Mouse (Mus musculus) CD4-positive naive resting alpha-beta T cell, adult 57 days (primary cell): ENCODE measurements around the gene Tex19.1. TPM values are rescaled to one million over a fixed set of nuclear protein-coding genes. Genes with fewer than 3 reads are reported as not detected.

ENCODE experiments used
- total RNA-seq: library from RNA; stranded (reverse); gene quantifications from one replicate; pipeline ENCODE4 v1.2.4, GENCODE M21; 2023

Tex19.1 gene
- total RNA-seq = not detected

DNA sequence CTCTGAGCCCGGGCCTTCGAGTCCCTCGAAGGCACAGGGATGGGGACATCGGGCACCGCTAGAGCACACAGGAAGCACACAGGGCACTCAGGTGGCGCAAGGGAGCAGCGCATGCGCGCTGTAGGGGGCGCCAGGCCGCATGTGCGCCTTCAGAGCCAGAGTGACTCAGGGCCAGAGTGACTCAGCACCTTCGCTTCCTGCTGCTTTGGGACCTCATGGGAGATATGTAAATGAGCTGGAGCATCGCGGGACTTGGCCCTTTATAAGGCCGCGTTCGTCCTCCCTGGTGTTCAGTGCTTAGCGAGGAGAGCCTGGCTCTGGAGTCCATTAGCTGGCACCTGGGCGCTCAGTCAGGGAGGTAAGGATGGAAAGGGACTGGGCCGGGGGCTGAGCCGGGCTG, at the start of gene Tex19.1:
Gene Tex19.1, plus strand, starts transcription at position 279 of the 400 bp plus-strand sequence.

DNA sequence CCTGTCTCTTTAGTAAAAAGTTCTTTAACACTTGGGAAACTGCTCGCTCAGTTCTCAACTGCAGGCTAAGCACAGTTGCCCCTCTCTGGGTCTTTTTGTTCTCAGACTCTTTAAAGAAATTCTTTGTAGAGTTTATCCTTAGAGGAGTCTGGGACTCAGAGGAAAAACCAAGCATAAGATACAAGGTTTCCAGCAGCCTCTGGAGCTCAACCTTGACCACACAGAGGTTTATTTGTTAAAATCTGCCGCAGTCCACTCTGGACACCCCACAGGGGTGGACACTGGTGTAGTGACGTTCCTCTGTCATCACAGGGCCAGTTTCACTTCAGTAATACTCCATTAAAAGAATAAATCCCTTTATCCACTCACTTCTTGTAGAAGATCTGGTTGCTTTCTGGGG, 27.4 kb upstream of the Tex19.1 start, which contains the start of gene Tex19.2:
Gene Tex19.2, minus strand, starts transcription at position 101 of the 400 bp plus-strand sequence.

DNA sequence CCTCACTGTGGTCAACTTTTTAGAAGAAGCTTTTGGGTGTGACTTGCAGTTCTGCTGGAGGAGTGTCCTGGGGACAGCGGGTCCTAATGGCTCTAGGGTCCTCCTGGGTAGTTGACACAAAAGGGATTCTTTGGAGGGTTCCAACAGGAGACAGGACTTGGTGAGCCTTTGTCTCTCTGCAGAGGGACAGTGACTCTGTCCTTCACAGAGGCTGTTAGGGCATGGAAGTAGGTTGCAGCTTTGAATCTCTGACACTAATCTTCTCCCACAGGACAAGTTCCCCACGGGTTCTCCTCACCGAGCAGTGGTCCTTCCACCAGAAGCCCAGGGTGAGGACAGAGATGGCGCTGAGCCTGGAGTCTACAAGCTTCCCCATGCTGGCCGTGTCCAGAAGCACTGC, 14.0 kb downstream of the Tex19.1 start, which contains the start of gene Uts2r:
Gene Uts2r, plus strand, starts transcription at position 301 of the 400 bp plus-strand sequence.

Other genes with a start within 250 kb of the Tex19.1 start
- 0.50 TPM for gene Ccdc57, start 213.3 kb upstream of the Tex19.1 start, total RNA-seq
- gene Slc16a3, start 197.7 kb upstream of the Tex19.1 start, total RNA-seq = 9.3 TPM
- gene Csnk1d, start 154.8 kb upstream of the Tex19.1 start, total RNA-seq = 166 TPM
- 149 TPM for gene Cd7, start 106.7 kb upstream of the Tex19.1 start, total RNA-seq
- not detected for gene Sectm1b, start 82.6 kb upstream of the Tex19.1 start, total RNA-seq
- not detected for gene Sectm1a, start 64.9 kb upstream of the Tex19.1 start, total RNA-seq
- gene Tex19.2, start 27.5 kb upstream of the Tex19.1 start, total RNA-seq = not detected
- not detected for gene Uts2r, start 14.1 kb downstream of the Tex19.1 start, total RNA-seq
- gene Hexdc, start 58.3 kb downstream of the Tex19.1 start, total RNA-seq = 11.3 TPM
- 3.7 TPM for gene Ogfod3, start 58.6 kb downstream of the Tex19.1 start, total RNA-seq
- 56.5 TPM for gene Cybc1, start 83.2 kb downstream of the Tex19.1 start, total RNA-seq
- gene Narf, start 91.1 kb downstream of the Tex19.1 start, total RNA-seq = 30.7 TPM
- gene Foxk2, start 113.8 kb downstream of the Tex19.1 start, total RNA-seq = 39.0 TPM
- gene Wdr45b, start 208.3 kb downstream of the Tex19.1 start, total RNA-seq = 56.3 TPM
- not detected for gene Rab40b, start 242.1 kb downstream of the Tex19.1 start, total RNA-seq